Mouse (Mus musculus): ENCODE results near the gene Tmem132d. TPM values are rescaled to one million over a fixed set of nuclear protein-coding genes. Genes with fewer than 3 reads are reported as not detected.

Gene Tmem132d
- polyA plus RNA-seq, 2 experiments = 0.33 to 0.58 TPM

GRCm38 (mm10) chr5:128412306-128412705, 20.6 kb downstream of the Tmem132d start:
- 27% methylated on average over 6 of the region's 6 CpGs for WGBS
- ATAC-seq (ENCODE audit: low FRiP score, low read depth) (no peak), DNase-seq (ENCODE audit: low spot score) (no peak)
- Histone ChIP-seq H3K9ac (ENCODE audit: low read depth, low read length, severe bottlenecking) (no peak overlapping the region), H3K36me3 (ENCODE audit: control insufficient read depth, insufficient read depth, low read length) (no peaks in the 10 kb centered on the region), H3K4me3 (replicated peaks; ENCODE audit: low read length) (no peak overlapping the region), H3K27ac (replicated peaks; ENCODE audit: low read depth, low read length) (no peak overlapping the region), H3K27me3 (ENCODE audit: control insufficient read depth, insufficient read depth, low read length) (no peaks in the 10 kb centered on the region), H3K4me1 (ENCODE audit: control insufficient read depth, insufficient read depth, low read length) (no peaks in the 10 kb centered on the region), H3K9me3 (ENCODE audit: control insufficient read depth, low read length) (no peaks in the 10 kb centered on the region), H3K4me2 (replicated peaks; ENCODE audit: low read depth, low read length, severe bottlenecking) (no peak overlapping the region)
- no peak for TF ChIP-seq POLR2A (IDR thresholded peaks at IDR 0.05; ENCODE audit: borderline replicate concordance, extremely low read depth, insufficient read depth, insufficient read length)

- no peaks in the 10 kb centered on the region for H3K27me3 ChIP-seq (ENCODE audit: control insufficient read depth, insufficient read depth, low read length)
- 84% methylated on average over 9 of the region's 9 CpGs for WGBS
- no peak for TF ChIP-seq POLR2A (IDR thresholded peaks at IDR 0.05; ENCODE audit: borderline replicate concordance, extremely low read depth, insufficient read depth, insufficient read length)
- DNase-seq (ENCODE audit: low spot score) (no peak), ATAC-seq (ENCODE audit: low FRiP score, low read depth) (no peak)
- H3K4me2 ChIP-seq (replicated peaks; ENCODE audit: low read depth, low read length, severe bottlenecking) = no peak overlapping the region
- no peak overlapping the region for H3K9ac ChIP-seq (ENCODE audit: low read depth, low read length, severe bottlenecking)
- peaks cover 3% of the 10 kb centered on the region; the same call in 1 of the 2 replicates for H3K9me3 ChIP-seq (ENCODE audit: control insufficient read depth, low read length)
- no peaks in the 10 kb centered on the region for H3K4me1 ChIP-seq (ENCODE audit: control insufficient read depth, insufficient read depth, low read length)
- no peak overlapping the region for H3K27ac ChIP-seq (replicated peaks; ENCODE audit: low read depth, low read length)
- H3K36me3 ChIP-seq (ENCODE audit: control insufficient read depth, insufficient read depth, low read length) = no peaks in the 10 kb centered on the region
- H3K4me3 ChIP-seq (replicated peaks; ENCODE audit: low read length) = no peak overlapping the region
These were observed 25.3 kb downstream of the Tmem132d start for GRCm38 (mm10) chr5:128407546-128407945.

GRCm38 (mm10) chr5:128405071-128405470, 27.8 kb downstream of the Tmem132d start:
- Histone ChIP-seq H3K4me1 (ENCODE audit: control insufficient read depth, insufficient read depth, low read length) (no peaks in the 10 kb centered on the region), H3K4me3 (replicated peaks; ENCODE audit: low read length) (no peak overlapping the region), H3K4me2 (replicated peaks; ENCODE audit: low read depth, low read length, severe bottlenecking) (no peak overlapping the region), H3K27ac (replicated peaks; ENCODE audit: low read depth, low read length) (no peak overlapping the region), H3K27me3 (ENCODE audit: control insufficient read depth, insufficient read depth, low read length) (no peaks in the 10 kb centered on the region), H3K9ac (ENCODE audit: low read depth, low read length, severe bottlenecking) (no peak overlapping the region), H3K36me3 (ENCODE audit: control insufficient read depth, insufficient read depth, low read length) (no peaks in the 10 kb centered on the region), H3K9me3 (ENCODE audit: control insufficient read depth, low read length) (peaks cover 3% of the 10 kb centered on the region; the same call in 1 of the 2 replicates)
- 92% methylated on average over 8 of the region's 8 CpGs for WGBS
- DNase-seq (ENCODE audit: low spot score) (no peak), ATAC-seq (ENCODE audit: low FRiP score, low read depth) (no peak)
- no peak for TF ChIP-seq POLR2A (IDR thresholded peaks at IDR 0.05; ENCODE audit: borderline replicate concordance, extremely low read depth, insufficient read depth, insufficient read length)

- Histone ChIP-seq H3K4me3 (replicated peaks; ENCODE audit: low read length) (no peak overlapping the region), H3K27ac (replicated peaks; ENCODE audit: low read depth, low read length) (no peak overlapping the region), H3K4me1 (ENCODE audit: control insufficient read depth, insufficient read depth, low read length) (no peaks in the 10 kb centered on the region), H3K4me2 (replicated peaks; ENCODE audit: low read depth, low read length, severe bottlenecking) (no peak overlapping the region), H3K9me3 (ENCODE audit: control insufficient read depth, low read length) (peaks cover 3% of the 10 kb centered on the region; the same call in 1 of the 2 replicates), H3K9ac (ENCODE audit: low read depth, low read length, severe bottlenecking) (no peak overlapping the region), H3K27me3 (ENCODE audit: control insufficient read depth, insufficient read depth, low read length) (no peaks in the 10 kb centered on the region), H3K36me3 (ENCODE audit: control insufficient read depth, insufficient read depth, low read length) (no peaks in the 10 kb centered on the region)
- TF ChIP-seq POLR2A (IDR thresholded peaks at IDR 0.05; ENCODE audit: borderline replicate concordance, extremely low read depth, insufficient read depth, insufficient read length) = no peak
- WGBS = 85% methylated on average over 3 of the region's 3 CpGs
- no peak for DNase-seq (ENCODE audit: low spot score)
- ATAC-seq (ENCODE audit: low FRiP score, low read depth) = no peak
These were observed 28.7 kb downstream of the Tmem132d start for GRCm38 (mm10) chr5:128404223-128404622.

GRCm38 (mm10) chr5:128392372-128392771, 40.5 kb downstream of the Tmem132d start:
- TF ChIP-seq POLR2A (IDR thresholded peaks at IDR 0.05; ENCODE audit: borderline replicate concordance, extremely low read depth, insufficient read depth, insufficient read length) = no peak

GRCm38 (mm10) chr5:128389665-128390064, 43.2 kb downstream of the Tmem132d start:
- WGBS = 45% methylated on average over 4 of the region's 4 CpGs
- 0 out of 2 replicates have a peak, but pooled peaks cover 4% of the 10 kb centered on the region for H3K4me1 ChIP-seq (ENCODE audit: control insufficient read depth, insufficient read depth, low read length)
- H3K4me3 ChIP-seq (replicated peaks; ENCODE audit: low read length) = no peak overlapping the region
- no peak for TF ChIP-seq POLR2A (IDR thresholded peaks at IDR 0.05; ENCODE audit: borderline replicate concordance, extremely low read depth, insufficient read depth, insufficient read length)
- ATAC-seq (ENCODE audit: low FRiP score, low read depth) = no peak
- H3K27me3 ChIP-seq (ENCODE audit: control insufficient read depth, insufficient read depth, low read length) = no peaks in the 10 kb centered on the region
- no peak overlapping the region for H3K4me2 ChIP-seq (replicated peaks; ENCODE audit: low read depth, low read length, severe bottlenecking)
- no peak overlapping the region for H3K27ac ChIP-seq (replicated peaks; ENCODE audit: low read depth, low read length)
- no peaks in the 10 kb centered on the region for H3K36me3 ChIP-seq (ENCODE audit: control insufficient read depth, insufficient read depth, low read length)
- no peak overlapping the region for H3K9ac ChIP-seq (ENCODE audit: low read depth, low read length, severe bottlenecking)
- DNase-seq (ENCODE audit: low spot score) = no peak
- H3K9me3 ChIP-seq (ENCODE audit: control insufficient read depth, low read length) = 0 out of 2 replicates have a peak, but pooled peaks cover 5% of the 10 kb centered on the region

More at GRCm38 (mm10) chr5:128392372-128392771, 40.5 kb downstream of the Tmem132d start:
- H3K27me3 ChIP-seq (ENCODE audit: control insufficient read depth, insufficient read depth, low read length) = no peaks in the 10 kb centered on the region
- no peak overlapping the region for H3K27ac ChIP-seq (replicated peaks; ENCODE audit: low read depth, low read length)
- no peak for ATAC-seq (ENCODE audit: low FRiP score, low read depth)
- no peak overlapping the region for H3K4me2 ChIP-seq (replicated peaks; ENCODE audit: low read depth, low read length, severe bottlenecking)
- H3K9me3 ChIP-seq (ENCODE audit: control insufficient read depth, low read length) = 0 out of 2 replicates have a peak, but pooled peaks cover 5% of the 10 kb centered on the region
- no peak for DNase-seq (ENCODE audit: low spot score)
- 82% methylated on average over 3 of the region's 3 CpGs for WGBS
- H3K36me3 ChIP-seq (ENCODE audit: control insufficient read depth, insufficient read depth, low read length) = no peaks in the 10 kb centered on the region
- H3K4me1 ChIP-seq (ENCODE audit: control insufficient read depth, insufficient read depth, low read length) = 0 out of 2 replicates have a peak, but pooled peaks cover 4% of the 10 kb centered on the region
- no peak overlapping the region for H3K9ac ChIP-seq (ENCODE audit: low read depth, low read length, severe bottlenecking)
- no peak overlapping the region for H3K4me3 ChIP-seq (replicated peaks; ENCODE audit: low read length)

Measured in limb, embryonic 14.5 days (tissue).